Mouse (Mus musculus): ENCODE measurements at regions not wholly inside any gene's neighbourhood (a gene's known extent, or its start where the extent isn't known, plus 50 kb on each side); places are given as distances from the start of the nearest gene placed in this dataset.

GRCm38 (mm10) chr1:57032407-57032806 is 54.0 kb upstream of the Satb2 start:
- Histone ChIP-seq H3K4me3 (no peak overlapping the region), H3K27ac (no peak overlapping the region)
- TF ChIP-seq CTCF (conservative IDR thresholded peaks at IDR 0.05): no peak
- DNase-seq (ENCODE audit: low spot score in 2 of 2): no peak

GRCm38 (mm10) chr1:57033244-57033643 is 54.8 kb upstream of the Satb2 start:
- Histone ChIP-seq H3K4me3 (no peak overlapping the region), H3K27ac (no peak overlapping the region)
- DNase-seq (ENCODE audit: low spot score in 2 of 2): peak in 1 of 2 experiments; percentile 28
- TF ChIP-seq CTCF (conservative IDR thresholded peaks at IDR 0.05): no peak

DNA sequence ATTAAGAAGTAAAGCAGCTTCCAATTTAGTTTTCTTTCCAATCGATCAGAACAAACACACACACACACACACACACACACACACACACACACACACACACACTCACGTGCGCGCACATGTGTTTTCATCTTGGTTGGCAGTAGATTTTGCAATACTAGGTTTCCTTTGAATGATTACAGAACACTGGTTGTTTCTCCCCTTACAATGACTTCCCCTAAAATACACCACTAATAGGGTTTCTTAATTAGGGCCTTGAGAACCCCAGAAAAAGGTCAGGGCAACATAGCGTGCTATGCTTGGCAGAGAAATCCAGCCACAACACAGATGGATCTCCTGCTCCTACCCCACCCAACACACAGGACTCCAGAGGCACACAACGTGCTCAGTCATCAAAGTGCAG is 56.0 kb upstream of the Satb2 start:
- no peak for TF ChIP-seq CTCF (conservative IDR thresholded peaks at IDR 0.05)
- DNase-seq (ENCODE audit: low spot score in 2 of 2): no peak
- H3K27ac ChIP-seq: no peak overlapping the region
- no peak overlapping the region for H3K4me3 ChIP-seq

- no peak overlapping the region for H3K4me3 ChIP-seq
- TF ChIP-seq CTCF (conservative IDR thresholded peaks at IDR 0.05): no peak
- H3K27ac ChIP-seq: no peak overlapping the region
- no peak for DNase-seq (ENCODE audit: low spot score in 2 of 2)
These were observed 57.9 kb upstream of the Satb2 start for GRCm38 (mm10) chr1:57036382-57036781.

- DNase-seq (ENCODE audit: low spot score in 2 of 2): no peak
- H3K27ac ChIP-seq: no peak overlapping the region
- TF ChIP-seq CTCF (conservative IDR thresholded peaks at IDR 0.05): no peak
- H3K4me3 ChIP-seq: no peak overlapping the region
These were observed 61.8 kb upstream of the Satb2 start for GRCm38 (mm10) chr1:57040201-57040600.

- no peak for TF ChIP-seq CTCF (conservative IDR thresholded peaks at IDR 0.05)
- no peak for DNase-seq (ENCODE audit: low spot score in 2 of 2)
- Histone ChIP-seq H3K27ac (no peak overlapping the region), H3K4me3 (no peak overlapping the region)
These were observed 63.1 kb upstream of the Satb2 start for GRCm38 (mm10) chr1:57041578-57041977.

DNA sequence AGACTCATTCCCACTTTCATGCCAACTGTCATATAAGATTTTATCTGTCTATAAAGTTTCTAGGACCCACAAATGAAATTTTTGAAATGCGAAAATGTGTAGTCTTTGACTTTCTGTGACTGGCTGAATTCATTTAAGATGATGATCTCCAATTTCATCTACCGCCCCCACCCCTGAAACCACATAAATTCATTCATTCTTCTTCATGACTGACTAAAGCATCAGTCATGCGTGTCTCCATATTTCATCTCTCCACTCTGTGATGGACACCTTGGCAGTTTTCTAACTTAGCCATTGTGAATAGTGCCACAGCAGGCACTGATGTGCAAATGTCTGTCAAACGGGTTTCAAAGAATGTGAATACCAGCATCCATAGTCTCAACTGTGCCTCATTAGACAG is 75.4 kb upstream of the Satb2 start:
- no peak for DNase-seq (ENCODE audit: low spot score in 2 of 2)
- H3K4me3 ChIP-seq: no peak overlapping the region
- no peak for TF ChIP-seq CTCF (conservative IDR thresholded peaks at IDR 0.05)
- no peak overlapping the region for H3K27ac ChIP-seq

GRCm38 (mm10) chr1:57055976-57056375 is 77.5 kb upstream of the Satb2 start:
- Histone ChIP-seq H3K4me3 (no peak overlapping the region), H3K27ac (no peak overlapping the region)
- no peak for DNase-seq (ENCODE audit: low spot score in 2 of 2)
- TF ChIP-seq CTCF (conservative IDR thresholded peaks at IDR 0.05): no peak

GRCm38 (mm10) chr1:57059216-57059615 is 80.8 kb upstream of the Satb2 start:
- no peak for TF ChIP-seq CTCF (conservative IDR thresholded peaks at IDR 0.05)
- H3K27ac ChIP-seq: no peak overlapping the region
- DNase-seq (ENCODE audit: low spot score in 2 of 2): no peak
- H3K4me3 ChIP-seq: no peak overlapping the region

DNA sequence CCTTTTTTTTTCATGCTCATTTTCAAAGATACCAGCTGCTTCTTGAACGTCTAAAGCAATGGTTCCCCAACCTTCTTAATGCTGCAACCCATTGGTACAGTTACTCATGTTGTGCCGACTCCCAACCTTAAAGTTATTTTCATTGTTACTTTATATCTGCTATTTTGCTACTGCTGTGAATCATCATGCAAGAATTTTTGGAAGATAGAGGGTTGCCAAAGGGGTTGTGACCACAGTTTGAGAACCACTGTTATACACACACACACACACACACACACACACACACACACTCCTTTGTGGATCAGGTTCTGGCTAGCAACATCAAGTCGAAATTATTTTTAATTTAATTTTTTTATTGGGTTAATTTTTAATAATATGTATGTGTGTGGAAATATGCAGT is 96.8 kb upstream of the Satb2 start:
- no peak for DNase-seq (ENCODE audit: low spot score in 2 of 2)
- TF ChIP-seq CTCF (conservative IDR thresholded peaks at IDR 0.05): no peak
- no peak overlapping the region for H3K4me3 ChIP-seq
- H3K27ac ChIP-seq: no peak overlapping the region

- TF ChIP-seq CTCF (conservative IDR thresholded peaks at IDR 0.05): no peak
- no peak for DNase-seq (ENCODE audit: low spot score in 2 of 2)
- H3K4me3 ChIP-seq: no peak overlapping the region
- H3K27ac ChIP-seq: no peak overlapping the region
These were observed 98.2 kb upstream of the Satb2 start for GRCm38 (mm10) chr1:57076696-57077095.

GRCm38 (mm10) chr1:57080306-57080705 is 101.9 kb upstream of the Satb2 start:
- H3K4me3 ChIP-seq: no peak overlapping the region
- no peak for TF ChIP-seq CTCF (conservative IDR thresholded peaks at IDR 0.05)
- no peak overlapping the region for H3K27ac ChIP-seq
- no peak for DNase-seq (ENCODE audit: low spot score in 2 of 2)

GRCm38 (mm10) chr1:57083134-57083533 is 104.7 kb upstream of the Satb2 start:
- TF ChIP-seq CTCF (conservative IDR thresholded peaks at IDR 0.05): no peak
- H3K4me3 ChIP-seq: no peak overlapping the region
- DNase-seq (ENCODE audit: low spot score in 2 of 2): no peak
- H3K27ac ChIP-seq: no peak overlapping the region

- Histone ChIP-seq H3K27ac (no peak overlapping the region), H3K4me3 (no peak overlapping the region)
- no peak for TF ChIP-seq CTCF (conservative IDR thresholded peaks at IDR 0.05)
- no peak for DNase-seq (ENCODE audit: low spot score in 2 of 2)
These were observed 105.2 kb upstream of the Satb2 start for GRCm38 (mm10) chr1:57083540-57084083.
